In the genomic region with DNA sequence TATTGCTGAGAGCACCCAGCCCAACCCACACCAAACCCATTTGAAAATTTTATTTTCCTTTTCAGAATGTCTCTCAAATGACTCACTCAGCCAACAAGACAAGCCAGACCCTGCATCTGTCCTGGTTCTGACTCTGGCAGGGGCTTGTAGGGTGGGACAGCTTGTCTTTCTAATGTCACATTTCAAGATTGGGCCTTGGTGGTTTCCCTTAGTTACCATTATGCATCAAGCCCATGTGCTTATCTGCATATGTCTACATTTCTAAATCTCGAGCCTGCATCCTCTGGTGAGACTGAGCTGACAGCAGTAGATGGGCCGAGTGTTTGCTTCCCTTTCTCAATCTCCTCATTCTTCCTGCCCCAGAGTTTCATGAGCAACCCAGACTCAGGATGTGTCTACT, we compare ENCODE assay signal across 23 mouse cellular contexts. TPM values are rescaled to one million over a fixed set of nuclear protein-coding genes. Genes with fewer than 3 reads are reported as not detected.
DNase-seq lines count a peak whose midpoint lies in the region; ATAC-seq and TF ChIP-seq lines count a peak whose summit lies in the region.
"Had no signal": no experiment of that assay in that cellular context is flagged by ENCODE, and none has a peak within 500 bp of the region (broad histone marks: within the 10 kb centered on the region; RNA-seq: fewer than 3 reads in every experiment).

No protein-coding gene starts in this region.

- peak; percentile 57; the same call in 1 of the 2 replicates for ATAC-seq in forebrain, embryonic 13.5 days
- no peak for ATAC-seq in forebrain, embryonic 12.5 days (ENCODE audit: low FRiP score)
- ATAC-seq: activated CD4-positive, CD25-positive, alpha-beta regulatory T cell, adult 4 months; intestine, embryonic 16.5 days had no signal

- H3K9me3 ChIP-seq in forebrain, embryonic 13.5 days (replicated peaks): peaks cover 5% of the 10 kb centered on the region; the same call in 1 of the 2 replicates
- H3K9me3 ChIP-seq in forebrain, embryonic 12.5 days: no peaks in the 10 kb centered on the region
- H3K9me3 ChIP-seq: embryonic facial prominence, embryonic 15.5 days; limb, embryonic 13.5 days; liver, embryonic 13.5 days had no signal

- no peak overlapping the region for H3K4me3 ChIP-seq in forebrain, embryonic 13.5 days
- no peak overlapping the region for H3K4me3 ChIP-seq in forebrain, embryonic 12.5 days (replicated peaks)
- no peak overlapping the region for H3K4me3 ChIP-seq in layer of hippocampus, adult 2 months
- H3K4me3 ChIP-seq: embryonic facial prominence, embryonic 15.5 days; limb, embryonic 13.5 days; liver, embryonic 13.5 days had no signal

- peak; percentile 20 to 27 for DNase-seq in left cerebral cortex, postnatal 14 days (ENCODE audit: low spot score in 2 of 2)
- DNase-seq in left cerebral cortex, adult 11 months (ENCODE audit: low spot score): no peak
- DNase-seq in brain, adult 2 months (ENCODE audit: low read depth, low spot score): peak; percentile 23
- peak in 1 of 2 experiments; percentile 75 for DNase-seq in layer of hippocampus, adult 2 months (ENCODE audit: low spot score in 2 of 2)
- DNase-seq in kidney, adult 11 months: no peak
- no peak for DNase-seq in adrenal gland, adult 8-10 months
- DNase-seq: adrenal gland, postnatal 10 days; cerebellum, adult 9-10 months; heart, postnatal 36 days; kidney, postnatal 25 days; liver, embryonic 13.5 days; lung, adult 2 months had no signal

- H3K9ac ChIP-seq in forebrain, embryonic 13.5 days: no peak overlapping the region
- H3K9ac ChIP-seq in forebrain, embryonic 12.5 days: no peak overlapping the region
- H3K9ac ChIP-seq: embryonic facial prominence, embryonic 15.5 days; limb, embryonic 13.5 days; liver, embryonic 13.5 days had no signal

- intact Hi-C loops in left cerebral cortex, postnatal 14 days (cut with DNase I): no loop called here

- H3K27me3 ChIP-seq in forebrain, embryonic 13.5 days: no peaks in the 10 kb centered on the region
- no peaks in the 10 kb centered on the region for H3K27me3 ChIP-seq in forebrain, embryonic 12.5 days
- H3K27me3 ChIP-seq: embryonic facial prominence, embryonic 15.5 days; limb, embryonic 13.5 days; liver, embryonic 13.5 days had no signal

- no peaks in the 10 kb centered on the region for H3K36me3 ChIP-seq in forebrain, embryonic 13.5 days (ENCODE audit: poor library complexity, severe bottlenecking)
- H3K36me3 ChIP-seq in forebrain, embryonic 12.5 days (replicated peaks): no peaks in the 10 kb centered on the region
- H3K36me3 ChIP-seq: embryonic facial prominence, embryonic 15.5 days; limb, embryonic 13.5 days; liver, embryonic 13.5 days had no signal

- peak overlapping the region; percentile 19; the same call in 1 of the 2 replicates for H3K27ac ChIP-seq in forebrain, embryonic 13.5 days
- H3K27ac ChIP-seq in forebrain, embryonic 12.5 days: no peak overlapping the region
- peak overlapping the region; percentile 60 for H3K27ac ChIP-seq in layer of hippocampus, adult 2 months
- H3K27ac ChIP-seq: embryonic facial prominence, embryonic 15.5 days; limb, embryonic 13.5 days; liver, embryonic 13.5 days had no signal

- TF ChIP-seq CTCF in layer of hippocampus, adult 2 months (conservative IDR thresholded peaks at IDR 0.05): no peak

- 39% methylated on average over 2 of the region's 2 CpGs for WGBS in forebrain, embryonic 13.5 days
- WGBS in forebrain, embryonic 12.5 days: 34% methylated on average over 2 of the region's 2 CpGs

- H3K4me1 ChIP-seq in forebrain, embryonic 13.5 days: peaks cover 19% of the 10 kb centered on the region
- H3K4me1 ChIP-seq in forebrain, embryonic 12.5 days: peaks cover 15% of the 10 kb centered on the region
- H3K4me1 ChIP-seq: embryonic facial prominence, embryonic 15.5 days; limb, embryonic 13.5 days had no signal

- H3K4me2 ChIP-seq in forebrain, embryonic 13.5 days: no peak overlapping the region
- no peak overlapping the region for H3K4me2 ChIP-seq in forebrain, embryonic 12.5 days
- H3K4me2 ChIP-seq: embryonic facial prominence, embryonic 15.5 days; limb, embryonic 13.5 days; liver, embryonic 13.5 days had no signal

RNA-seq across cellular contexts. Expression of gene Slc6a11, which starts 12.5 kb away (rescaled TPM):
- 2.4 and 2.6 TPM in 2 replicates for polyA plus RNA-seq in forebrain, embryonic 13.5 days (2015; fragmentation: Nextera tagmentation; extraction: Ambion mirVana)
- 1.2 and 1.9 TPM in 2 replicates for polyA plus RNA-seq in forebrain, embryonic 12.5 days (2016; fragmentation: Nextera tagmentation; extraction: Ambion mirVana)
- total RNA-seq in left cerebral cortex, postnatal 14 days (2021): 100 to 1,000 TPM; 104 to 112 TPM
- total RNA-seq in layer of hippocampus, adult 2 months (2021): 10 to 100 TPM; 86.7 to 88.2 TPM
- total RNA-seq in adrenal gland, adult 8-10 months (2022): under 1 TPM; 0.12 to 0.31 (median 0.18) TPM
- total RNA-seq: heart, adult 8-10 months; heart, postnatal 36 days; megakaryocyte, adult 5-6 weeks; monocyte, adult 5-6 weeks had no signal
- polyA plus RNA-seq: activated CD4-positive, CD25-positive, alpha-beta regulatory T cell, adult 4 months; heart, embryonic 14.5 days; lung, adult 2 months; spleen, adult 2 months had no signal

Comparison
In these comparisons a context has a peak if more than half of its experiments do, and no peak if none do; other contexts are left out.
1. DNase-seq: peak in left cerebral cortex, postnatal 14 days (2 of 2) and brain, adult 2 months (single experiment); none in left cerebral cortex, adult 11 months (single experiment), kidney, adult 11 months (single experiment) and adrenal gland, adult 8-10 months (single experiment).
2. RNA of gene Slc6a11, which starts 12.5 kb away (total RNA-seq): 104 to 112 TPM in left cerebral cortex, postnatal 14 days and 86.7 to 88.2 TPM in layer of hippocampus, adult 2 months; 0.12 to 0.31 TPM in adrenal gland, adult 8-10 months; every median in the first group is over 10 times any median in the second.